Comparison of ENCODE assay signal across 23 mouse cellular contexts in the genomic region with DNA sequence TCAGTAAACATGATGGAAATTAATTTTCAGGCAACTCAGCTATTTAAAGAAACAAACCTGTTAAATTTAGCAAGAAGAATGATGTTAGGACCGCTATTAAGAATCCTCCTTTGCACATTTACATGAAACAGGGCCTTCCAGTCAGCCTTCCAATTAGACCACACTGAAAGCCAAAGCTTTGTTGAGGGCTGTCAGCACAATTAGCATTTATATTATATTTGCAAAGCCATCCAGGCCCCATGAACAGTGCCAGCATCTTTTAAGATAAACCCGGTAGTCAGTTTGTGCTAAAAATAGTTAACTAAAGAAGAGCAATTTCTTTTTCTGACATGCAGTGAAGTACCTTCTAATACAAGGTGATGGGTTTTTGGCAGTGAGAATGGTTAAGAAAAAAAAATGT.
DNase-seq lines count a peak whose midpoint lies in the region; ATAC-seq and TF ChIP-seq lines count a peak whose summit lies in the region.
"Had no signal": no experiment of that assay in that cellular context is flagged by ENCODE, and none has a peak within 500 bp of the region (broad histone marks: within the 10 kb centered on the region; RNA-seq: fewer than 3 reads in every experiment).

No protein-coding gene starts in this region.

- 0 out of 2 replicates have a peak, but pooled peaks have one; percentile 53 for ATAC-seq in forebrain, embryonic 15.5 days (replicated peaks)
- peak; percentile 65 for ATAC-seq in midbrain, embryonic 15.5 days (replicated peaks)
- no peak for ATAC-seq in lung, postnatal 0 days

- no peaks in the 10 kb centered on the region for H3K36me3 ChIP-seq in heart, adult 2 months (ENCODE audit: control insufficient read depth, insufficient read depth, low read length)
- no peaks in the 10 kb centered on the region for H3K36me3 ChIP-seq in forebrain, embryonic 15.5 days
- H3K36me3 ChIP-seq in midbrain, embryonic 15.5 days (replicated peaks), result no peaks in the 10 kb centered on the region
- H3K36me3 ChIP-seq in lung, postnatal 0 days (ENCODE audit: insufficient read depth, low read length), result no peaks in the 10 kb centered on the region
- H3K36me3 ChIP-seq: heart, embryonic 13.5 days; hindbrain, embryonic 13.5 days; limb, embryonic 10.5 days; liver, embryonic 15.5 days; lung, embryonic 15.5 days had no signal

- H3K79me2 ChIP-seq in heart, adult 2 months (replicated peaks; ENCODE audit: control insufficient read depth, insufficient read depth, low read length), result no peaks in the 10 kb centered on the region

- 36% methylated on average over 2 of the region's 2 CpGs for WGBS in heart, adult 2 months
- 14% methylated on average over 2 of the region's 2 CpGs for WGBS in forebrain, embryonic 15.5 days
- WGBS in midbrain, embryonic 15.5 days, result 34% methylated on average over 2 of the region's 2 CpGs
- 64% methylated on average over 2 of the region's 2 CpGs for WGBS in lung, postnatal 0 days

- DNase-seq in heart, adult 18-20 months, result peak; percentile 1 to 8
- DNase-seq in heart, adult 2 months, result no peak
- peak; percentile 62 for DNase-seq in Muller cell, postnatal 12 days (ENCODE audit: inconsistent ontology term)
- DNase-seq in lung, postnatal 0 days (ENCODE audit: low spot score), result no peak
- DNase-seq in frontal cortex, postnatal 10 days (ENCODE audit: low spot score in 2 of 2), result no peak
- no peak for DNase-seq in right cerebral cortex, postnatal 4 days
- DNase-seq: adrenal gland, postnatal 10 days; cerebellum, adult 9-11 months; gastrocnemius, adult 2 months; heart, postnatal 36 days; kidney, adult 8-10 months; kidney, postnatal 10 days; liver; thymus, adult 2 months had no signal

- H3K9ac ChIP-seq in heart, adult 2 months (ENCODE audit: low read depth, low read length), result no peak overlapping the region
- H3K9ac ChIP-seq in forebrain, embryonic 15.5 days (replicated peaks), result no peak overlapping the region
- no peak overlapping the region for H3K9ac ChIP-seq in midbrain, embryonic 15.5 days
- H3K9ac ChIP-seq in lung, postnatal 0 days (replicated peaks; ENCODE audit: low read depth), result no peak overlapping the region
- H3K9ac ChIP-seq: heart, embryonic 13.5 days; hindbrain, embryonic 13.5 days; liver, embryonic 15.5 days; lung, embryonic 15.5 days had no signal

- H3K27ac ChIP-seq in heart, adult 2 months, result no peak overlapping the region
- no peak overlapping the region for H3K27ac ChIP-seq in forebrain, embryonic 15.5 days (replicated peaks)
- no peak overlapping the region for H3K27ac ChIP-seq in midbrain, embryonic 15.5 days
- H3K27ac ChIP-seq in lung, postnatal 0 days (ENCODE audit: low read length), result no peak overlapping the region
- H3K27ac ChIP-seq: gastrocnemius, adult 2 months; heart, embryonic 13.5 days; hindbrain, embryonic 13.5 days; limb, embryonic 10.5 days; liver, embryonic 15.5 days; lung, embryonic 15.5 days; macrophage; stomach, postnatal 0 days had no signal

- no peaks in the 10 kb centered on the region for H3K27me3 ChIP-seq in heart, adult 2 months (ENCODE audit: control insufficient read depth, insufficient read depth, low read length)
- H3K27me3 ChIP-seq in forebrain, embryonic 15.5 days, result no peaks in the 10 kb centered on the region
- H3K27me3 ChIP-seq in midbrain, embryonic 15.5 days (replicated peaks), result no peaks in the 10 kb centered on the region
- no peaks in the 10 kb centered on the region for H3K27me3 ChIP-seq in lung, postnatal 0 days (replicated peaks; ENCODE audit: insufficient read depth, low read length)
- H3K27me3 ChIP-seq: heart, embryonic 13.5 days; hindbrain, embryonic 13.5 days; liver, embryonic 15.5 days; lung, embryonic 15.5 days had no signal

- no peaks in the 10 kb centered on the region for H3K4me1 ChIP-seq in heart, adult 2 months (ENCODE audit: control insufficient read depth, insufficient read depth, low read length)
- 0 out of 2 replicates have a peak, but pooled peaks cover 6% of the 10 kb centered on the region for H3K4me1 ChIP-seq in forebrain, embryonic 15.5 days
- no peaks in the 10 kb centered on the region for H3K4me1 ChIP-seq in midbrain, embryonic 15.5 days
- H3K4me1 ChIP-seq in lung, postnatal 0 days (ENCODE audit: insufficient read depth, low read depth, low read length), result no peaks in the 10 kb centered on the region
- H3K4me1 ChIP-seq: heart, embryonic 13.5 days; hindbrain, embryonic 13.5 days; limb, embryonic 10.5 days; liver, embryonic 15.5 days; lung, embryonic 15.5 days had no signal

- no peak for TF ChIP-seq CTCF in heart, adult 2 months (IDR thresholded peaks at IDR 0.05)
- no peak for TF ChIP-seq CTCF in lung, postnatal 0 days (IDR thresholded peaks at IDR 0.05)

- no peak for TF ChIP-seq POLR2A in heart, adult 2 months (IDR thresholded peaks at IDR 0.05; ENCODE audit: insufficient read depth, low read depth, low read length)

- no peak overlapping the region for H3K4me2 ChIP-seq in forebrain, embryonic 15.5 days (replicated peaks)
- no peak overlapping the region for H3K4me2 ChIP-seq in midbrain, embryonic 15.5 days
- no peak overlapping the region for H3K4me2 ChIP-seq in lung, postnatal 0 days (replicated peaks; ENCODE audit: low read depth, low read length)
- H3K4me2 ChIP-seq: heart, embryonic 13.5 days; hindbrain, embryonic 13.5 days; liver, embryonic 15.5 days; lung, embryonic 15.5 days had no signal

- H3K9me3 ChIP-seq in forebrain, embryonic 15.5 days, result no peaks in the 10 kb centered on the region
- H3K9me3 ChIP-seq in midbrain, embryonic 15.5 days, result no peaks in the 10 kb centered on the region
- no peaks in the 10 kb centered on the region for H3K9me3 ChIP-seq in lung, postnatal 0 days (ENCODE audit: low read length)
- H3K9me3 ChIP-seq: heart, embryonic 13.5 days; hindbrain, embryonic 13.5 days; limb, embryonic 10.5 days; liver, embryonic 15.5 days; lung, embryonic 15.5 days had no signal

- no peak overlapping the region for H3K4me3 ChIP-seq in heart, adult 2 months
- no peak overlapping the region for H3K4me3 ChIP-seq in forebrain, embryonic 15.5 days
- no peak overlapping the region for H3K4me3 ChIP-seq in midbrain, embryonic 15.5 days
- no peak overlapping the region for H3K4me3 ChIP-seq in lung, postnatal 0 days (ENCODE audit: low read depth, low read length)
- H3K4me3 ChIP-seq: gastrocnemius, adult 2 months; heart, embryonic 13.5 days; hindbrain, embryonic 13.5 days; limb, embryonic 10.5 days; liver, embryonic 15.5 days; lung, embryonic 15.5 days had no signal

- no peak for TF ChIP-seq EP300 in heart, adult 2 months (IDR thresholded peaks at IDR 0.05; ENCODE audit: insufficient read depth, low read depth, low read length)
- TF ChIP-seq EP300 in lung, postnatal 0 days (IDR thresholded peaks at IDR 0.05), result no peak

- intact Hi-C loops in heart, adult 2 months (cut with DNase I), result no loop called here

Comparison
In these comparisons a context has a peak if more than half of its experiments do, and no peak if none do; other contexts are left out.
1. DNase-seq: peak in heart, adult 18-20 months (2 of 2) and Muller cell, postnatal 12 days (single experiment); none in heart, adult 2 months (0 of 2), lung, postnatal 0 days (single experiment), frontal cortex, postnatal 10 days (0 of 2) and right cerebral cortex, postnatal 4 days (single experiment).